Mouse (Mus musculus) kidney, adult 2 months (tissue): ENCODE results near the gene Crcp.

ENCODE experiments used
- CTCF ChIP-seq: fragments of 200-500 bp; conservative IDR thresholded peaks from 2 replicates; pipeline ENCODE4 v1.5.1; 2011; ENCODE audit warnings: low read depth, mild to moderate bottlenecking, control low read depth, low read length, moderate library complexity, mixed read lengths; ENCODE audit not compliant: insufficient read depth, insufficient read length
- POLR2A ChIP-seq: fragments of 200-500 bp; IDR thresholded peaks from one replicate; pipeline ENCODE4 v1.6.1; 2011; ENCODE audit warnings: low read depth, low read length, control low read depth

DNA sequence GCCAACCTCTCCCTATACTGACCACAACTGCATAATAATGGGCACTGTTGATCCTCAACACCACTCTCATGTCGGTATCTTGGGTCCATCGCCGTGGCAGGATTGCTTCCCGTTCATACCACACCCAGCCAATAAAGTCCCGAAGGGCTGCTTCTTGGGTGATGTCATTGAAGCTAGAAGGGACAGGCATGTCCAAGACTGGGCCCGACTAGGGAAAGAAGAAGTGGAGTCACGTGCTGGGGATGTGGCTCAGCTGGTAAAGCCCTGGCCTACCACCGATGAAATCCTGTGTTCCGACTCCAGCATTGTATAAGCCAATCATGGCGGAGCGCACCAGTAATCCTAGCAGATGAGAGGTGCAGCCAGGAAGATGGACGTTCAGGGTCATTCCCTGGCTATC, 28.4 kb upstream of the Crcp start:
- TF ChIP-seq CTCF (no peak), POLR2A (no peak)
